Mouse (Mus musculus): Measurements from ENCODE around the gene Npsr1. TPM values are rescaled to one million over a fixed set of nuclear protein-coding genes. Genes with fewer than 3 reads are reported as not detected.

The Npsr1 gene
- polyA plus RNA-seq (2014; fragmentation: Illumina TruSeq; extraction: RNeasy Lipid Tissue Mini Kit (QIAGEN cat#74804); ENCODE audit: low read depth, low replicate concordance): not detected

GRCm38 (mm10) chr9:24097696-24098095 lies at the start of gene Npsr1:
Gene Npsr1, plus strand, starts transcription at chr9:24097996.

